Mouse (Mus musculus) kidney, postnatal 10 days (tissue): ENCODE results near the gene Dtx1.
A peak's percentile ranks its signal among the peaks of the same experiment; 100 is the strongest.

Source experiments
- DNase-seq: peaks from one replicate; pipeline ENCODE4 v3.0.0; 2021; ENCODE audit warnings: mixed read lengths

The Dtx1 gene

DNA sequence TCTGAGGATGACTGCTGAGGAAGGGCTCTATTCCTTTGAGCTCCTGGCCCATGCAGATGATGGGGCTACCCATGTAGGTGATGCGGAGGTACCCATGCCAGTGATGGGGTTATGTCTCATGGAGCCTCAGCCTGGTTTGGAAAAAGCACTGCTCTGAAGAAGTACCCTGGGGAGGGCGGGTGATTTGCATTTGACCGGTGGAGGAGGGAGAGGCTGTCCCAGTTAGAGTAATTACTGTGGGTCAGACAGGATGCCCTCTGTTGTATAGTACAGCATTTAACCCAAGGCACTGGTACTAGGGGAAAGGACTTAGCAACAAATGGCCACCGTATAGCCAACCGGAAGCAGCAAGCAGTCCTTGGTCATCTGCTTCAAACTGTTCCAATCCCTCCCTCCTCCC lies 76.9 kb downstream of the Dtx1 start:
- DNase-seq = no peak

DNA sequence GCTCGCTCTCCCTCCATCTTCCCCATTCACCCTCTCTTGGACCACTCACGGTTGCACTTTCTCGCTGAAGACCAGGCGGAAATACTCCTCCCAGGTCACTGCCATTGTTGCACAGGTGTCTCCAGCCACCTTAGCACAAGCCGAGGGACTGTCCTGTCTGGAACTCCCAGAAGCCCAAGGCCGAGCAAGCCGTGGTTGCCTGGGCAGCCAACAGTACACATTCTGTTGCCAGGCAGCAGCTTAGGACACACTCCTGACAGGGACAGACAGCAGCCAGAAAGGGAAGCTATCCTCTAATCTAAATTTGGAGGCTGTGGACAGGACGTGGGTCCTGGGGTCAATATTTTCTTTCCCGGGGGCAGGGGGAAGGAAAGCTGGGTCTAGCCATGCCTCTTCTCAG lies 77.6 kb downstream of the Dtx1 start, which contains the start of gene Cfap73:
Gene Cfap73 (minus strand): TSS at position 105 of the 400 bp plus-strand sequence.
- DNase-seq = no peak

DNA sequence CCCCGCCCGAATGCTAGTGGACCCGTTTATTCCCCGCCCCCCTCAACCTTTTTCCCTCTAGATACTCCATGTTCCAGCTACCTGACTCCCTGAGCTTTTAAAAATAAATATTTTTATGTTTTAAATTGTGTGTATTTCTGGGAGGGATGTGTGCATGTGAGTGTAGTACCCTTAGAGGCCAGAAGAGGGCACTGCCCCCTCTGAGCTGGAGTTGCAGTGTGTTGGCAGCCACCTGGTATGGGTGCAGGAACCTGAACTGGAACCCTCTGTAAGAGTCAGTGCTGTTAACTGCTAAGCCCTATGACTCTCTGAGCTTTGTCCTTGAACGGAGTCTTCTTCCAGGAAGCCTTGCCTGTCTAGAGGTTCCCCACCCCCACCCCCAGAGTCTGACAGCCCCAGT lies 79.8 kb downstream of the Dtx1 start:
- DNase-seq = no peak

DNA sequence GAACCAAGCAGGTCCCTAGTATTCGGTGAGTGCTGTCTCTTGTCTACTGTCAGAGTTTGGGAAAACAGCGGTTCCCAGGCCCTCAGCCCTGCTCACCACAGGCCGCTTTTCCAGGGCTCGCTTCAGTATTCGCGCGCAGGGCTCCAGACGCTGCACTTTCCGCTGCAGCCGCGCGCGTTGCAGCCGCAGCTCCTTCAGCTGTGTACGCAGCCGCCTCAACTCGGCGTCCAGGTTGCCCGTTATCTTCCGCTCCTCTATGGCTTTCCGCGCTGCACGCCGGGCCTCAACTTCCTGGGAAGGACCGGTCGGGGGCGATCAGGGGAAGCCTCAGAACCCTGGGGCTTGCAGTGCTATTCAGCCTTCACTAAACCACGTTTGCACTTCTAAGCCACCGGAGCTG lies 80.6 kb downstream of the Dtx1 start:
- peak; percentile 20 for DNase-seq
